Mouse (Mus musculus) lung, embryonic 14.5 days (tissue): ENCODE results near the gene Rere. TPM values are rescaled to one million over a fixed set of nuclear protein-coding genes. Genes with fewer than 3 reads are reported as not detected.

ENCODE experiments used
- ATAC-seq: fragments of 200-750 bp; cut with Nextera tagmentation; 2 replicates; pipeline ENCODE4 v1.8.0; 2017; ENCODE audit warnings: mild to moderate bottlenecking, moderate TSS enrichment, moderate library complexity; ENCODE audit not compliant: insufficient read depth
- DNase-seq: peaks from one replicate; pipeline ENCODE4 v3.0.0-alpha.2; 2015
- H3K27ac ChIP-seq: fragments of 300-500 bp; sonication (generic); 2 replicates; pipeline ENCODE4 v1.5.1; 2014; ENCODE audit warnings: low read depth, mild to moderate bottlenecking, moderate library complexity
- H3K27me3 ChIP-seq: fragments of 300-500 bp; sonication (generic); 2 replicates; pipeline ENCODE4 v1.6.1; 2014; ENCODE audit warnings: low read length, control low read depth; ENCODE audit not compliant: insufficient read depth
- H3K36me3 ChIP-seq: fragments of 300-500 bp; sonication (generic); 2 replicates; pipeline ENCODE4 v1.6.1; 2014; ENCODE audit warnings: control low read depth; ENCODE audit not compliant: insufficient read depth
- H3K4me1 ChIP-seq: fragments of 300-500 bp; sonication (generic); 2 replicates; pipeline ENCODE4 v1.6.1; 2014; ENCODE audit warnings: antibody characterized with exemption, control low read depth; ENCODE audit not compliant: insufficient read depth
- H3K4me2 ChIP-seq: fragments of 300-500 bp; sonication (generic); 2 replicates; pipeline ENCODE4 v1.6.1; 2014; ENCODE audit warnings: mild to moderate bottlenecking
- H3K4me3 ChIP-seq: fragments of 300-500 bp; sonication (generic); 2 replicates; pipeline ENCODE4 v1.5.1; 2014; ENCODE audit warnings: low read depth, low read length
- H3K9ac ChIP-seq: fragments of 300-500 bp; sonication (generic); 2 replicates; pipeline ENCODE4 v1.6.1; 2014
- H3K9me3 ChIP-seq: fragments of 300-500 bp; sonication (generic); 2 replicates; pipeline ENCODE4 v1.6.1; 2016; ENCODE audit warnings: low read depth, low read length, control low read depth
- CTCF ChIP-seq: IDR thresholded peaks from 2 replicates; pipeline ENCODE4 v1.5.1; 2016; ENCODE audit warnings: antibody characterized with exemption, low read depth
- WGBS: fragments of 180-500 bp; shearing (Covaris S2); extraction: QIAGEN DNeasy Blood & Tissue Kit; methylation state at CpG from one replicate; pipeline ENCODE4 v1.1.7; 2014; 5-methylcytosine and 5-hydroxymethylcytosine counted together
- polyA plus RNA-seq: library from polyadenylated mRNA; unstranded; fragments of >200 nt; fragmentation: Nextera tagmentation; extraction: Ambion mirVana; gene quantifications from 2 replicates; pipeline ENCODE4 v1.2.1, GENCODE M21; 2014

Gene Rere
- polyA plus RNA-seq, 1 experiment from 2014 or later, result 41.5 TPM

DNA sequence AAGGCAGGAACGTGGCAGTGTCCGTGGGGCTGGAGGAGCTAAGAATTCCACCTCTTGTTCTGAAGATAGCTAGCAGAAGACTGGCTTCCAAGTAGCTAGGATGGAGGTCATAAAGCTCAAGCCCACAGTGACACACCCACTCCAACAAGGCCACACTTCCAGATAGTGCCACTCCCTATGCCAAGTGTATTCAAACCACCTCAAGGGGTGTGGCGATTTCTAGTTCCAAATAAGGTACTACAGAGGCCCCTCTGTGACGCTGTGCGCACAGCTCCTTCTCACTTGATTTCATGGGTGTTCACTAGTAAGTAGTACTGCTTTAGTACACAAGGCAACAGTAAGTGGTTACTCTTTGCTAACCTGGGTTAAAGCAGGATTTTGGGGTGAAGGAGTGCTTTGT, 237.4 kb downstream of the Rere start:
- H3K27ac ChIP-seq, result no peak overlapping the region; the same call in 1 of the 2 replicates
- TF ChIP-seq CTCF, result no peak
- H3K36me3 ChIP-seq, result 0 out of 2 replicates have a peak, but pooled peaks cover 12% of the 10 kb centered on the region
- no peaks in the 10 kb centered on the region for H3K27me3 ChIP-seq
- H3K4me1 ChIP-seq, result no peaks in the 10 kb centered on the region
- no peak overlapping the region for H3K9ac ChIP-seq
- ATAC-seq (no peak), DNase-seq (no peak)
- no peak overlapping the region for H3K4me2 ChIP-seq
- WGBS, result 88% methylated on average over 5 of the region's 5 CpGs
- H3K9me3 ChIP-seq, result no peaks in the 10 kb centered on the region
- no peak overlapping the region for H3K4me3 ChIP-seq

DNA sequence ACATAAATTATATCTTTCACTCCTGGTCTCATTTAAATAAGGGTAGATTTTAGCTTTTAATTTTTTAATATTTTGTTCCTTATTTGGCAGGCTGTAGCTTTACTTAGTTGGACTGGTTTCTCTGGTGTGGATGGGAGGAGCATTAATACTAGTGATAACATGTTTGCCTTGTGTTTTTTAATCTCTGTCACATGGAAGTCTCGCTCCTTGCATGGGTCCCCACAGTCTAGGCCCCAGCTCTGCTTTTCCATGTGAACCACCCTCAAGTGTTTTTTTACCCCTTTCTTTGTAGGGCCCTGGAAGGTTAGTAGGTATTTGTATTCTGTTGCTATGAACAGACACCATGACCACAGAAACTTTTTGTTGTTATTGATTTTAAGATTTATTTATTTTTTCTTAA, 238.6 kb downstream of the Rere start:
- no peak overlapping the region for H3K9ac ChIP-seq
- H3K4me3 ChIP-seq, result no peak overlapping the region
- 0 out of 2 replicates have a peak, but pooled peaks cover 13% of the 10 kb centered on the region for H3K36me3 ChIP-seq
- 77% methylated on average over 1 of the region's 1 CpGs for WGBS
- H3K9me3 ChIP-seq, result no peaks in the 10 kb centered on the region
- ATAC-seq, result no peak
- no peak overlapping the region for H3K4me2 ChIP-seq
- no peak for TF ChIP-seq CTCF
- H3K27ac ChIP-seq, result no peak overlapping the region
- H3K4me1 ChIP-seq, result no peaks in the 10 kb centered on the region
- DNase-seq, result no peak
- no peaks in the 10 kb centered on the region for H3K27me3 ChIP-seq

DNA sequence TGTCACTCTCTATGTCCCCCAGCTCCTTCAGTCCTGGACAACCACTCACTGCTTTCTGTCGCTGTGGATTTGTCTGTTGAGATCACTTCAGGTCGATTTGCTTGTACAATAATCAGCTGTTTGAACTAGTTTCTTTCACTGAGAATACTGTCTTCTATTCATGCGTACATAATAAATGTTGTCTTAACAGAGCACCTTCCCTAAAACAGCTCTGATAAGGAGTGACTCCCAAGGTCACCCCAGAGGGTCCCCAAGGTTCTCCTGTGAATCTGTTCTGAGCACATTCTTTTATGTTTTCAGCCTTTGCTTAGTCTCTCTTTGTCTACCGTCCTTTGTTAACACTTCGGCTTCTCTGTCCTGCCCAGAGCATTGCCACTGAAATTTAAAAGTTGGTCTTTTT, 241.0 kb downstream of the Rere start:
- H3K4me1 ChIP-seq, result no peaks in the 10 kb centered on the region
- DNase-seq (no peak), ATAC-seq (no peak)
- H3K9me3 ChIP-seq, result no peaks in the 10 kb centered on the region
- no peak for TF ChIP-seq CTCF
- H3K4me2 ChIP-seq, result no peak overlapping the region
- no peak overlapping the region for H3K4me3 ChIP-seq
- H3K27me3 ChIP-seq, result no peaks in the 10 kb centered on the region
- 69% methylated on average over 5 of the region's 5 CpGs for WGBS
- no peak overlapping the region for H3K27ac ChIP-seq
- peaks cover 16% of the 10 kb centered on the region; the same call in 1 of the 2 replicates for H3K36me3 ChIP-seq
- no peak overlapping the region for H3K9ac ChIP-seq

DNA sequence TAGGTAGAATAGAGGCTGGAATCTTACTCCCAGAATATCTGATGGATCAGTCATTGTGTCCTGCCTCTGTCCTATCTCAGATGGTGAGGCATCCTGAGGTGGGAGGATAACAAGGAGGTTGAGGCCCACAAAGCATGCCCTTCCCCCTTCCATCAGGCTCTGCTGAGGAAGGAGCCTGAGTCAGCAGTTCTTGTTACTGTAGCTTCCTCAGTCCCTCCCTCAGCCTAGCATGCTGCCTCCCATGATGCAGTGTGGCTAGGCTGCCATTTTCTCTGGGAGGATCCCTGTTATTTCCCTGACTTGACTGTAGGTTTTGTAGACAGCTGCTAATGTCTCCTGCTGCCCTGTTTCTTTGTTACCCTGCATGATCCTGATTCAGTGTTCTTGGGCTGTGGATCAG, 241.9 kb downstream of the Rere start:
- no peak overlapping the region for H3K4me2 ChIP-seq
- H3K9ac ChIP-seq, result no peak overlapping the region
- H3K27ac ChIP-seq, result no peak overlapping the region
- H3K4me3 ChIP-seq, result no peak overlapping the region
- ATAC-seq, result no peak
- no peaks in the 10 kb centered on the region for H3K9me3 ChIP-seq
- peaks cover 16% of the 10 kb centered on the region; the same call in 1 of the 2 replicates for H3K36me3 ChIP-seq
- no peak for TF ChIP-seq CTCF
- no peaks in the 10 kb centered on the region for H3K27me3 ChIP-seq
- DNase-seq, result no peak
- H3K4me1 ChIP-seq, result no peaks in the 10 kb centered on the region

DNA sequence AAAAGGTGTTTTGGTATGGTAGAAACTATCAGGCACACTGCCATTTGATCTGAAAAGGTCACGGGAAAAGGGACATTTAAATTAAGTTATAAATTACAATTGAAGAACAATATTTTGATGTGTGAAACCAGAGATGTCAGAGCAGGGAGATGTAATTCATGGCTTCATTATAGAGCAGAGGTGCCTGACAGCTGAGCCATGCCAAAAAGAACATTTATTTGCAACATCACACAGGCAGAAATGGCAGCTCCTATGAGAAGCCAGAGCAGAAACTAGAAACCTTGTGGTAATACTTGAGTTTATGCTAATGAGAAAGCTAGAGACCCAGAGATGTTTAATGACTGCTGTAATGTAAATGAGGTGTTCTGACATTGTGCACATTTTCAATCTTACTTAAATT, 244.8 kb downstream of the Rere start:
- Histone ChIP-seq H3K27ac (no peak overlapping the region), H3K9ac (no peak overlapping the region), H3K4me2 (no peak overlapping the region), H3K4me3 (no peak overlapping the region), H3K27me3 (no peaks in the 10 kb centered on the region), H3K4me1 (no peaks in the 10 kb centered on the region), H3K36me3 (peaks cover 21% of the 10 kb centered on the region; the same call in 1 of the 2 replicates), H3K9me3 (no peaks in the 10 kb centered on the region)
- DNase-seq (peak; percentile 16), ATAC-seq (no peak)
- TF ChIP-seq CTCF, result no peak
- WGBS, result 64% methylated on average over 1 of the region's 1 CpGs

DNA sequence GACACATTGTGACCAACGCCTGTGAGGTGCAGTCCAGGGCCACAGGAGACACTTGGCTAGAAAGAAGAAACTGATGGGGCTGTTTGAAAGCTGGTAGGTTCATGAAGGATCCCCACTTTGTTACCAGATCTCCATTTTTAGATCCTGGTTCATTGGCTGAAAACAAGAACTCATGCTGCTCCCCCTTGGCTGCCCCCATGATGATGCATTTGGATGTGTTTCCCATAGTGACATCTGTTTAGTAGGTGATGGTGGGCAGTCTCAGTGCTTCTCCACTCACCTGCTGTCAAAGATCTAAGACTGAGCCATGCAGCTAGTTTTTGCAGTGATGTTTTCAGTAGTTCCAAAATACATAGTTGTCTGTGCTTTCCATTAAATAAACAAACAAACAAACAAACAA, 247.0 kb downstream of the Rere start:
- no peak for TF ChIP-seq CTCF
- DNase-seq (no peak), ATAC-seq (no peak)
- no peaks in the 10 kb centered on the region for H3K4me1 ChIP-seq
- H3K27me3 ChIP-seq, result no peaks in the 10 kb centered on the region
- no peak overlapping the region for H3K4me2 ChIP-seq
- no peak overlapping the region for H3K9ac ChIP-seq
- H3K27ac ChIP-seq, result no peak overlapping the region
- H3K4me3 ChIP-seq, result no peak overlapping the region
- H3K9me3 ChIP-seq, result no peaks in the 10 kb centered on the region
- peaks cover 22% of the 10 kb centered on the region; the same call in 1 of the 2 replicates for H3K36me3 ChIP-seq
- WGBS, result 88% methylated on average over 1 of the region's 1 CpGs

DNA sequence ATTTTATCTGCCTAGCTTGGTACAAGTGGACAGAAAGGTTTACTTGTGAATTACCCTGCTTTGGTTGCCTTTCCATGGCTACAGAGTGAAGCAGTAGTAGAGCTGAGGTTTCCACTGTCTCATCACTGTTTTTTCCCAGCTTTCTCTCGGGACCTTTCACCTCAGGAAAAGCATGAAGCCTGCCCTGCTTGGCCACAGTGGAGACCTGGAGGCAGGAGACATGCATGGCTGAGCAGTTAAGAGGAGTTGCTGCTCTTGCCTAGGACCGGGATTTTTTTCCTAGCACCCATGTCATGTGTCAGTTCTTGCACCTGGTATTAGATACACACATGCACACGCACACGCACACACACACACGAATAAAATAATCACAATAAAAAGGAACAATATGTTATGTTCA, 247.4 kb downstream of the Rere start:
- no peak overlapping the region for H3K27ac ChIP-seq
- ATAC-seq, result no peak
- H3K4me2 ChIP-seq, result no peak overlapping the region
- H3K9ac ChIP-seq, result no peak overlapping the region
- H3K4me3 ChIP-seq, result no peak overlapping the region
- no peak for DNase-seq
- H3K4me1 ChIP-seq, result no peaks in the 10 kb centered on the region
- no peaks in the 10 kb centered on the region for H3K9me3 ChIP-seq
- no peaks in the 10 kb centered on the region for H3K27me3 ChIP-seq
- TF ChIP-seq CTCF, result no peak
- peaks cover 18% of the 10 kb centered on the region; the same call in 1 of the 2 replicates for H3K36me3 ChIP-seq
- 84% methylated on average over 5 of the region's 5 CpGs for WGBS

DNA sequence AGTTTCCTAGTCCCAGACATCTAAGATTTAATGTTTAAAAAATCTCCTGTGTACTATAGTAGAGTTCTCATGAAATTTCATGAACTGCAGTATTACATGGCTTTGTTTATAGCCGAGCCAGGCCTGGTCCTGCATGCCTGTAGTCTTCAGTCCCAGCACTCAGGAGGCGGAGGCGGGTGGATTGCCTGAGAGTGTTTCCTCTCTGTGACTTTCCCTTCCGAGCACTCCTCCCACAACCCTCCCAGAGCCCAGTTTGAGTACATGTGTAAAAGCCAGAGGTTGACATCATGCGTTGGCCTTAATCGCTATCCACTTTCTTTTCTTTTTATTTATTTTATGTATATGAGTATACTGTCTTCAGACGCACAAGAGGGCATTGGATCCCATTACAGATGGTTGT, 250.4 kb downstream of the Rere start:
- no peak for ATAC-seq

More for the DNA sequence above, 250.4 kb downstream of the Rere start:
- no peaks in the 10 kb centered on the region for H3K9me3 ChIP-seq
- no peak overlapping the region for H3K4me2 ChIP-seq
- 54% methylated on average over 7 of the region's 7 CpGs for WGBS
- H3K36me3 ChIP-seq, result peaks cover 30% of the 10 kb centered on the region
- H3K27me3 ChIP-seq, result no peaks in the 10 kb centered on the region
- no peak overlapping the region for H3K4me3 ChIP-seq
- H3K4me1 ChIP-seq, result no peaks in the 10 kb centered on the region
- DNase-seq, result no peak
- no peak overlapping the region for H3K27ac ChIP-seq
- no peak for TF ChIP-seq CTCF
- H3K9ac ChIP-seq, result no peak overlapping the region
